Mouse (Mus musculus) spleen, adult 2 months (tissue): ENCODE measurements around the gene Thumpd1. TPM values are rescaled to one million over a fixed set of nuclear protein-coding genes. Genes with fewer than 3 reads are reported as not detected.
"Not testable (repeated sequence)": the region's sequence is repeated elsewhere in the genome, so short reads cannot be mapped to it uniquely, and the experiment has no call there.

Experiments
- DNase-seq, 2 experiments: peaks; one replicate each; pipeline versions ENCODE4 v3.0.0 to v3.0.0-alpha.2; 2012 to 2021; ENCODE audit warnings: low spot score in 2 of 2, low read depth in 1 of 2
- H3K27ac ChIP-seq: fragments of 200-500 bp; 2 replicates; pipeline ENCODE4 v1.5.1; 2012; ENCODE audit warnings: low read length, inconsistent platforms; ENCODE audit not compliant: insufficient read depth
- H3K27me3 ChIP-seq: fragments of 200-500 bp; 2 replicates; pipeline ENCODE4 v1.6.1; 2012; ENCODE audit warnings: mild to moderate bottlenecking, moderate library complexity, low read length, inconsistent platforms; ENCODE audit not compliant: control insufficient read depth, insufficient read depth
- H3K36me3 ChIP-seq: fragments of 200-500 bp; 2 replicates; pipeline ENCODE4 v1.6.1; 2012; ENCODE audit warnings: mild to moderate bottlenecking, low read length, inconsistent platforms; ENCODE audit not compliant: control insufficient read depth, insufficient read depth
- H3K4me1 ChIP-seq: fragments of 200-500 bp; 2 replicates; pipeline ENCODE4 v1.6.1; 2011; ENCODE audit warnings: inconsistent platforms; ENCODE audit not compliant: control insufficient read depth, insufficient read depth, insufficient read length
- H3K4me3 ChIP-seq: fragments of 200-500 bp; 2 replicates; pipeline ENCODE4 v1.5.1; 2011; ENCODE audit warnings: mild to moderate bottlenecking, inconsistent platforms; ENCODE audit not compliant: insufficient read depth, insufficient read length; ENCODE audit errors: extremely low read depth
- CTCF ChIP-seq: fragments of 200-500 bp; IDR thresholded peaks from 2 replicates; pipeline ENCODE4 v1.5.1; 2011; ENCODE audit warnings: mild to moderate bottlenecking, inconsistent platforms; ENCODE audit not compliant: insufficient read depth, insufficient read length, insufficient replicate concordance; ENCODE audit errors: extremely low read depth
- POLR2A ChIP-seq: fragments of 200-500 bp; IDR thresholded peaks from 2 replicates; pipeline ENCODE4 v1.6.1; 2011; ENCODE audit warnings: low read depth, low read length, inconsistent platforms
- WGBS: fragments of 180-500 bp; shearing (Covaris S2); methylation state at CpG from one replicate; pipeline ENCODE4 v1.1.7; 2018; 5-methylcytosine and 5-hydroxymethylcytosine counted together
- polyA plus RNA-seq: library from polyadenylated mRNA; depleted of rRNA; stranded (reverse); fragments of >200 nt; gene quantifications from 2 replicates; pipeline ENCODE4 v1.2.3, GENCODE M21; 2012

Gene Thumpd1
- polyA plus RNA-seq, 1 experiment: 8.1 TPM

DNA sequence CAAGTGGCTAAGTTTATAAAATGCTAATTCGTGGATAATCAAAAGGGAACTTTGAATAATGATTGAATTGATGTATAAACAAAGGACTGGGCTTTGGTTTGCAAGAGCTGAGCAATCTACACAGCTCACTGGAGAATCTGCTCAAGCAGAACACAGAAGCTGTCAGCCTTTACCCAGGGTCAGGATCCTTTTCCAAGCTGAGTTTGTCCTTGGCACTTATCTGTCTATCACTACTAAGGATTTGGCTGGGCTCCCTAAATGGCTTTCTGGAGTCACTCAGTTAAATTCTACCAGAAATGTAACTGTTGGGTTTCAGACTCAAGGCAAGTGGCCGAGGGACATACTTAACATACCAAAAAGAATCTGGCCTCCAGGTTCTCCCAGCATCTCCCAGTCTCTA is 29.3 kb upstream of the Thumpd1 start:
- H3K27ac ChIP-seq: no peak overlapping the region
- no peak for DNase-seq
- 60% methylated on average over 2 of the region's 2 CpGs for WGBS
- TF ChIP-seq POLR2A (no peak), CTCF (no peak)
- no peaks in the 10 kb centered on the region for H3K4me1 ChIP-seq
- no peak overlapping the region for H3K4me3 ChIP-seq
- H3K36me3 ChIP-seq: no peaks in the 10 kb centered on the region
- H3K27me3 ChIP-seq: no peaks in the 10 kb centered on the region; the same call in 1 of the 2 replicates

DNA sequence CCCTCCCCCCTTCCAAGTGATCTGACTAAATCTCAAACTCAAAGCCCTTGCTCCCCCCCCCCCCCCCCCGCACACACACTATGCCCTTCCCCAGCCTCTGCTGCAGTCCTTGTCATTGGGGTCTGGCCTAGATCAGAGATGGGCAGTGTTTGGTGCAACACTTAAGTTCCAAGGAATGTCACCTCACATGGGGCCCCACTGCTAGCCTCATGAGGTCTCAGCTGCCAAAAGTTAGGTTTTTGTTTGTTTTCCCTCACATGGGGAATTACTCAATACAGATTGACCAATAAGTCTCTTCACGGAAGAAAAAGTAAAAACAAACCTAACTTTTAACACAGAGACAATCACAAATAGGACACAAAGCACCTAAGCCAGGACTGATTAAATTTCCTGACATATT is 28.2 kb upstream of the Thumpd1 start:
- TF ChIP-seq POLR2A (no peak), CTCF (no peak)
- Histone ChIP-seq H3K4me1 (peaks cover 2% of the 10 kb centered on the region; the same call in 1 of the 2 replicates), H3K27me3 (peaks cover 3% of the 10 kb centered on the region; the same call in 1 of the 2 replicates), H3K4me3 (no peak overlapping the region), H3K27ac (no peak overlapping the region), H3K36me3 (no peaks in the 10 kb centered on the region)
- WGBS: 88% methylated on average over 2 of the region's 2 CpGs
- DNase-seq: no peak

DNA sequence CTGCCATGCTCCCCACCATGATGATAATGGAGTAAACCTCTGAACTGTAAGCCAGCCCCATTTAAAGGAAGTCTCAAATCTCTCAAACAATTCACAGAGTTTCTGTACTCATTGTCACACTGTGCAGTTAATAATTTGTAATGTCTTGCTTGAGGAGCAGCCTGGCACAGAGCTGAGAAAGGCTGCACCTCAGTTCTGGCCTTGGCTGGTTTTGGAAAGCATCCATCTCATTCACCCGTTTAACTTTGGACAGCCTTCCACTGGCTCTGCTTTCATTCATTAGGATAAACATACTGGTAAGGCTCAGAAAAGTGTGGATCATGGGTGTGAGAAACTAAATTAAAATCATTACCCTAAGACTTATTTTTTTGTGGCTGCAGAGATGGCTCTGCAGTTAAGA is 25.3 kb upstream of the Thumpd1 start:
- DNase-seq: no peak
- Histone ChIP-seq H3K27ac (no peak overlapping the region), H3K4me3 (no peak overlapping the region), H3K4me1 (peaks cover 2% of the 10 kb centered on the region; the same call in 1 of the 2 replicates), H3K36me3 (no peaks in the 10 kb centered on the region), H3K27me3 (peaks cover 3% of the 10 kb centered on the region; the same call in 1 of the 2 replicates)
- WGBS: 91% methylated on average over 1 of the region's 1 CpGs
- no peak for TF ChIP-seq POLR2A
- no peak for TF ChIP-seq CTCF

DNA sequence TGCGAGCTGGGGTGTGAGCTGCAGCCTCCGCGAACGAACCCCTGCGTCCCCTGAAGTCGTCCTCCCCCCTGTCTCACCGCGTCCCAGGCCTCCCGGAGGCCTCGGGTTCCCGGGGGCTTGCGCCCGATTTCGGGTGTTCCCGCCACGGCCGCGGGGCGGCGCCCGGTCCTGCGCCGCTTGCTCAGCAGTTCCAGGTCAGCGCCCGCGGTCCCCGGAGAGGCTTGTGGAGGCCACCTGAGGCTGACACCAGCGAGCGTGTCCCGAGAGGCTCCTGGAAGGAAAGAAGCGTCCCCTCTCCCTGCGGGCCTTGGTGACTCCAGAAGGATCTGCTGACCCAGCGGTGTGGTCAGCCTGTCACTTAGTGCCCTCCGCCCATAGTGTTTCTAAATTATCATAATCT is 23.7 kb upstream of the Thumpd1 start:
- TF ChIP-seq POLR2A: no peak
- TF ChIP-seq CTCF: no peak
- H3K4me3 ChIP-seq: no peak overlapping the region
- WGBS: 9% methylated on average over 34 of the region's 34 CpGs
- peaks cover 3% of the 10 kb centered on the region; the same call in 1 of the 2 replicates for H3K27me3 ChIP-seq
- peaks cover 2% of the 10 kb centered on the region; the same call in 1 of the 2 replicates for H3K4me1 ChIP-seq
- no peaks in the 10 kb centered on the region for H3K36me3 ChIP-seq
- DNase-seq: no peak
- H3K27ac ChIP-seq: no peak overlapping the region

DNA sequence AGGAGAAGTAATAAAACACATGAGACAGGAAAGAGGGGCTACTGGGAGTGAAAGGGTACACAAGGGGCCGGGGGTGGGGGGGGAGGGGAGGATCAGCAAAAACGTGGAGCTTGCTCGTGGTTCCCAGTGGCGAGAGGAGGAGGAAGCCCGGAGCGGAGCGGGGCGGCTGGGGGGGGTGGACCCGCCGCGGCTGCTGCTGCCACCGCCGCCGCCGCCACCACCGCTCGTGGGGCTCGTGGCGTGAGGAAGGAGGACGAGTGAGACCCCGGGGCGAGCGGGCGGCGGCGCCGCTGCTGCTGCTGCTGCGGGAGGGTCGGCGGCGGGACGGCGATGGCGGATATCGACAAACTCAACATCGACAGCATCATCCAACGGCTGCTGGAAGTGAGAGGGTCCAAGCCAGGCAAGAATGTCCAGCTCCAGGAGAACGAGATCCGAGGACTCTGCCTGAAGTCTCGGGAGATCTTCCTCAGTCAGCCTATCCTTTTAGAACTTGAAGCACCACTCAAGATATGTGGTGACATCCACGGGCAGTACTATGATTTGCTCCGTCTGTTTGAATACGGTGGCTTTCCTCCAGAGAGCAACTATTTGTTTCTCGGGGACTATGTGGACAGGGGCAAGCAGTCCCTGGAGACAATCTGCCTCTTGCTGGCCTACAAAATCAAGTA is 19.3 kb upstream of the Thumpd1 start:
- not testable (repeated sequence) for H3K4me3 ChIP-seq, H3K27ac ChIP-seq, H3K27me3 ChIP-seq, H3K36me3 ChIP-seq, H3K4me1 ChIP-seq, DNase-seq
- 7% methylated on average over 32 of the region's 44 CpGs for WGBS

DNA sequence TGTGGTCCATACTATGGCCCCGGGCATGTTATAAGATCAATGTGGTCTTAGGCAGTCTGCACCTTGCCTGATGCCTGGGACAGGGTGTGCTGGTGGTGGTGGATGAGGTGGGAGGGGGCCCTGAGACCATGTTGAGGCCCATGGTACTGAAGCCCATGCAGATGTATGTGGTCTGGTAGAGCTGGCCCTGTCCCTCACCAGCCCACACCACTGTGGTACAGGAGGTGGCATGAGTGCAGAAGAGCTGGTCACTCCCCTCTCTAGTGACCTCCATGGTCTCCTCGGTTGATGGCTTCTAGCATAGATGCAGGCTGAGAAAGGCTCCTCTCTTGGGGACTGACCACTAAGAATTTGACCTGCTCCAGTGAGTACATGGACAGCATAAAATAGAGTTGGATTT is 18.3 kb upstream of the Thumpd1 start:
- no peak for TF ChIP-seq POLR2A
- no peak for TF ChIP-seq CTCF
- DNase-seq: no peak
- Histone ChIP-seq H3K36me3 (no peaks in the 10 kb centered on the region), H3K27me3 (0 out of 2 replicates have a peak, but pooled peaks cover 2% of the 10 kb centered on the region), H3K27ac (no peak overlapping the region), H3K4me3 (no peak overlapping the region), H3K4me1 (no peaks in the 10 kb centered on the region)
- WGBS: 85% methylated on average over 2 of the region's 2 CpGs

DNA sequence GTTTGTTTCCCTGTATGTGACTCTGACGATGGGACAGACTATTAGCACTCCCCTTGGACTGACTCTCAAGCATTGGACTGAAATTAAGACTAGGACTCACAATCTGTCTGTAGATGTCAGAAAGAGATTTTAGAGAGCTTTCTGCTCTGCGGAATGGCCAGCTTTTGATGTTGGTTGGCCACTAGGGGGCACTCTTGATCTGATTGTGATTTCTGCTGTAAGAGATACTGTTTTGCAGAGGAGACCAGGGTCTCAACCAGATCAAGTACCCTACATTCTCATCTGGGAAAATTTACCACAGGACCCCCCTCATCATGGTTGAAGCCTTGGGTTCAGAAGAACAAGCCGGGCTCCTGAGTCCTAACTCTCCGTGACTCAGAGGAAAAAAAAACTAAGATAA is 10.7 kb upstream of the Thumpd1 start:
- not testable (repeated sequence) for H3K4me1 ChIP-seq, DNase-seq, H3K27ac ChIP-seq, H3K36me3 ChIP-seq, H3K27me3 ChIP-seq, H3K4me3 ChIP-seq
- WGBS: 86% methylated on average over 4 of the region's 4 CpGs
